Mouse (Mus musculus): ENCODE measurements around the gene Txndc11. TPM values are rescaled to one million over a fixed set of nuclear protein-coding genes. Genes with fewer than 3 reads are reported as not detected.

Txndc11 gene
- polyA plus RNA-seq, 1 experiment, result 9.7 TPM

DNA sequence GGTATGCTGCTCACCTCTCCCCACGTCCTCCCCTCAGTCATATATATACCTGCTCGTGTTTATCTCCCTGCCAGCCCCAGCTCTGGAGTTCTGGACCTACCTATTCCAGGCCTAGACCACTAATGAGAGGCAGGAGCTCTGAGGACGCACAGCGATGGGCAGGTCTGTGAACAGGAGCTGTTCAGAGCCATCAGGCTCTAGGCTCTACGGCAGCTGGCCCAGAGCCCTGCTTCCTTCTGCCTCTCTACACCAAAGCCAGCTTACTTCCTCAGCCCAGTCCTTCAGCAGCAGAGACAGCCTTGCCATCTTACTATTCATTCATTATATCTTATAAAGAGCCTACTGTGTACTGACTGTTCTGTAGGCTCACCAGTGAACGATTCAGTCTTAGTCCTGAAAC lies 69.7 kb downstream of the Txndc11 start:
- no peak overlapping the region for H3ac ChIP-seq (ENCODE audit: control insufficient read depth, insufficient read length)
- no peak overlapping the region for H3K4me3 ChIP-seq
- TF ChIP-seq POLR2A (IDR thresholded peaks at IDR 0.05; ENCODE audit: insufficient read length, low read depth), result no peak
- TF ChIP-seq E2F4 (IDR thresholded peaks at IDR 0.05; ENCODE audit: insufficient read depth), result no peak
- no peak for TF ChIP-seq POLR2AphosphoS2 (IDR thresholded peaks at IDR 0.05; ENCODE audit: insufficient read length, low read depth)
- TF ChIP-seq TCF12 (IDR thresholded peaks at IDR 0.05; ENCODE audit: insufficient read depth, poor library complexity, severe bottlenecking), result no peak
- TF ChIP-seq USF1 (IDR thresholded peaks at IDR 0.05; ENCODE audit: low read depth), result no peak
- no peak for TF ChIP-seq TCF3 (IDR thresholded peaks at IDR 0.05; ENCODE audit: insufficient read length, low read depth)
- TF ChIP-seq REST (IDR thresholded peaks at IDR 0.05; ENCODE audit: insufficient read depth, insufficient read length), result no peak
- no peak for TF ChIP-seq CEBPB (IDR thresholded peaks at IDR 0.05; ENCODE audit: insufficient read depth, poor library complexity, severe bottlenecking)
- TF ChIP-seq MYOG (IDR thresholded peaks at IDR 0.05; ENCODE audit: control insufficient read depth in 1 of 3, insufficient read depth in 1 of 3, insufficient read length in 2 of 3, low read depth in 2 of 3), result no peak
- no peak for TF ChIP-seq MYOD1 (IDR thresholded peaks at IDR 0.05; ENCODE audit: control insufficient read depth in 1 of 3, insufficient read length in 2 of 3, low read depth in 2 of 3)
- TF ChIP-seq SRF (IDR thresholded peaks at IDR 0.05; ENCODE audit: control insufficient read depth, insufficient read length, low read depth), result no peak
- TF ChIP-seq MAX (IDR thresholded peaks at IDR 0.05; ENCODE audit: low read depth), result no peak
- no peaks in the 10 kb centered on the region for H3K27me3 ChIP-seq (ENCODE audit: control insufficient read depth, insufficient read depth, insufficient read length)
- no peak overlapping the region for H3K4me2 ChIP-seq (ENCODE audit: low read depth)
- H3K79me2 ChIP-seq (ENCODE audit: control insufficient read depth, insufficient read depth), result peaks cover 32% of the 10 kb centered on the region
- H3K36me3 ChIP-seq (ENCODE audit: control insufficient read depth, insufficient read depth), result no peaks in the 10 kb centered on the region

DNA sequence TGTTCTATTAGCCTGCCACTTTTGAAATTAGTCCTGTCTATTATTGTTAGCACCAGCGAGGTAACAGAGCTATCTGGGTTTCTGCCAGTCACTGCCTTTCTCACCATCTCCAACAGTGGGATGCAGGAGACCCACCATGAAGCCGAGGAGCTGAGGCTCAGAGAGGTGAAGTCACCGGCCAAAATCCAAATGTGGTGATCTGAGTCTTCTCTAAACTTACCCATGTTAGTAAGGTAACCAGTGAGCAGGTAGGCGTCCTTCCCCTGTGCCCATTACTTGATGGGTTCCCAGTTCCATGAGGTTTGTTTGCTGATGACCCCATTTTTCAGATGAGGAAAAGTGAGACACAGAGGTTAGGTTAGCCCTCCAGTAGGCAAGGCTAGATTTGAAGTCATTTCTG lies 70.1 kb downstream of the Txndc11 start:
- peaks cover 28% of the 10 kb centered on the region for H3K79me2 ChIP-seq (ENCODE audit: control insufficient read depth, insufficient read depth)
- no peaks in the 10 kb centered on the region for H3K36me3 ChIP-seq (ENCODE audit: control insufficient read depth, insufficient read depth)
- no peak overlapping the region for H3K4me2 ChIP-seq (ENCODE audit: low read depth)
- H3K27me3 ChIP-seq (ENCODE audit: control insufficient read depth, insufficient read depth, insufficient read length), result no peaks in the 10 kb centered on the region
- H3K4me3 ChIP-seq, result no peak overlapping the region
- H3ac ChIP-seq (ENCODE audit: control insufficient read depth, insufficient read length), result no peak overlapping the region
- no peak for TF ChIP-seq E2F4 (IDR thresholded peaks at IDR 0.05; ENCODE audit: insufficient read depth)
- TF ChIP-seq POLR2AphosphoS2 (IDR thresholded peaks at IDR 0.05; ENCODE audit: insufficient read length, low read depth), result no peak
- no peak for TF ChIP-seq POLR2A (IDR thresholded peaks at IDR 0.05; ENCODE audit: insufficient read length, low read depth)
- no peak for TF ChIP-seq MYOG (IDR thresholded peaks at IDR 0.05; ENCODE audit: control insufficient read depth in 1 of 3, insufficient read depth in 1 of 3, insufficient read length in 2 of 3, low read depth in 2 of 3)
- TF ChIP-seq USF1 (IDR thresholded peaks at IDR 0.05; ENCODE audit: low read depth), result no peak
- no peak for TF ChIP-seq MYOD1 (IDR thresholded peaks at IDR 0.05; ENCODE audit: control insufficient read depth in 1 of 3, insufficient read length in 2 of 3, low read depth in 2 of 3)
- no peak for TF ChIP-seq REST (IDR thresholded peaks at IDR 0.05; ENCODE audit: insufficient read depth, insufficient read length)
- no peak for TF ChIP-seq MAX (IDR thresholded peaks at IDR 0.05; ENCODE audit: low read depth)
- no peak for TF ChIP-seq TCF12 (IDR thresholded peaks at IDR 0.05; ENCODE audit: insufficient read depth, poor library complexity, severe bottlenecking)
- TF ChIP-seq TCF3 (IDR thresholded peaks at IDR 0.05; ENCODE audit: insufficient read length, low read depth), result no peak
- no peak for TF ChIP-seq CEBPB (IDR thresholded peaks at IDR 0.05; ENCODE audit: insufficient read depth, poor library complexity, severe bottlenecking)
- no peak for TF ChIP-seq SRF (IDR thresholded peaks at IDR 0.05; ENCODE audit: control insufficient read depth, insufficient read length, low read depth)

DNA sequence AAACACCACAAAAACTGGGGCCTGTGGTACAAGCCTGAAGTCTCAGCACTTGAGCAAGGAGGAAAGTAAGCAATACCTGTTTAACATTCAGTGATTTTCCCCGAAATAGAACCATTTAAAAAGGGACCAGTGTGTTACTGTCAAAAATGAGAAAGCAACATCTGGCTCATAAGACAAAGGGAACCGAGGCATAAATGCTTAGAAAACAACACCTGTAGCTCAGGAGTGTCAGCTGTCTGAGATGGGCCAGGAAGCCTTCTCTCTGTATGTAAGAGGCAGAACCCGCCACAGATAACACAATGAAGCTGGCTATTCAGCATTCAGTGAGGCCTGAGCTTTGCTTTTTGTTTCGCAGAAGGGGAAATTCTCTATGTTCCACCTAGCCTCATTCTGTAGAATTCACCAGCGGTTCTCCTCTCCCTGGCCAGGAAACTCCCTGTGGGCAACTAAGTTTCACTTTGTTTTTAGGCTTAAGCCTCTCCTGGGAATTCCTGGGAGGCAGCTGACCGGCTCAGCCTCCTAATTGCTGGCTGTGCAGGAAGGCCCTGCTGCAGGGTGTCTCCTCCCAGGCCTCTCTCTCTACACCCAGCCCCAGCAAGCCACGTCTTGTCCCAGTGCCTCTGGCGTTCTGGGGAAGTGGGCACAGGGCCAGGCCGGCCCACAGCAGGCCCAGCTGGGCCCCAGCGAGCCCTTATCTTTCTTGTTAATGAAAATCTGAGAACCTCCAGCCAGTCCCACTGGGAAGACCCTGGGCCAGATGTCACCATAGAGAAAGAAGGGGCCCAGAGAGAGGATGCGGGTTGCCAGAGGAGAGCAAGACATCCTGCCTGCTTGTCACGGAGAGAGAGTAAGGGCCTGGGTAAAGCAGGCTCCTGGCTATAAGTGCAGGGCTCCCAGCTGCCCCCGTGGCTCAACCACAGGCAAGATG lies 71.4 kb downstream of the Txndc11 start:
- Histone ChIP-seq H3K4me3 (no peak overlapping the region), H3ac (ENCODE audit: control insufficient read depth, insufficient read length) (no peak overlapping the region), H3K27me3 (ENCODE audit: control insufficient read depth, insufficient read depth, insufficient read length) (no peaks in the 10 kb centered on the region), H3K79me2 (ENCODE audit: control insufficient read depth, insufficient read depth) (peaks cover 15% of the 10 kb centered on the region), H3K36me3 (ENCODE audit: control insufficient read depth, insufficient read depth) (no peaks in the 10 kb centered on the region), H3K4me2 (ENCODE audit: low read depth) (peak overlapping the region; percentile 85)
- TF ChIP-seq MYOG (IDR thresholded peaks at IDR 0.05; ENCODE audit: control insufficient read depth in 1 of 3, insufficient read depth in 1 of 3, insufficient read length in 2 of 3, low read depth in 2 of 3) (peak in 1 of 3 experiments; percentile 34), MAX (IDR thresholded peaks at IDR 0.05; ENCODE audit: low read depth) (no peak)

DNA sequence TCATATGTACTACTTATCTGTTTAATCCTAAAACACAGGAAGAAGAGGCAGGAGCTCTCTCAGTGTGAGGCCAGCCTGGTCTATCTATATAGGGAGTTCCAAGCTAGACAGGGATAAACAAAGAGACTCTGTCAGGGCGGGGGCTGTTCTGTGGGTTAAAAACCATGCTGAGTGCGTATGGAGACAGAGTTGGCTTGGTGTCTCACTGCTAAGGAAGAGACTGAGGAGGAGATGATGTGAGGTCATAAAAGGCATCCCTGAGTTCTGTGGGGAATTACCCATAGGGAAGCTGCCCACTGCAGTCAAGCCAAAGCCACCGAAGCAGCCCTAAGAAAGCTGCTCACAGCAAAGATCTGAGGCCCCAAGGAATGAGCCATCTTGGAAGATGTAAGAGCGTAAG lies 73.8 kb downstream of the Txndc11 start, which contains the start of gene Snn:
Gene Snn, plus strand, starts transcription at position 301 of the 400 bp plus-strand sequence.
- H3K36me3 ChIP-seq (ENCODE audit: control insufficient read depth, insufficient read depth), result no peaks in the 10 kb centered on the region
- no peak within 1 kb of the TSS for H3K4me3 ChIP-seq
- H3K4me2 ChIP-seq (ENCODE audit: low read depth), result no peak within 1 kb of the TSS
- no peak within 1 kb of the TSS for H3ac ChIP-seq (ENCODE audit: control insufficient read depth, insufficient read length)
- H3K27me3 ChIP-seq (ENCODE audit: control insufficient read depth, insufficient read depth, insufficient read length), result no peaks in the 10 kb centered on the region
- TF ChIP-seq USF1 (IDR thresholded peaks at IDR 0.05; ENCODE audit: low read depth), result no peak
- TF ChIP-seq MYOD1 (IDR thresholded peaks at IDR 0.05; ENCODE audit: control insufficient read depth in 1 of 3, insufficient read length in 2 of 3, low read depth in 2 of 3), result no peak
- no peak for TF ChIP-seq POLR2AphosphoS2 (IDR thresholded peaks at IDR 0.05; ENCODE audit: insufficient read length, low read depth)
- no peak for TF ChIP-seq MAX (IDR thresholded peaks at IDR 0.05; ENCODE audit: low read depth)
- no peak for TF ChIP-seq MYOG (IDR thresholded peaks at IDR 0.05; ENCODE audit: control insufficient read depth in 1 of 3, insufficient read depth in 1 of 3, insufficient read length in 2 of 3, low read depth in 2 of 3)
- TF ChIP-seq E2F4 (IDR thresholded peaks at IDR 0.05; ENCODE audit: insufficient read depth), result no peak
- no peak for TF ChIP-seq SRF (IDR thresholded peaks at IDR 0.05; ENCODE audit: control insufficient read depth, insufficient read length, low read depth)
- no peak for TF ChIP-seq TCF3 (IDR thresholded peaks at IDR 0.05; ENCODE audit: insufficient read length, low read depth)
- no peak for TF ChIP-seq CEBPB (IDR thresholded peaks at IDR 0.05; ENCODE audit: insufficient read depth, poor library complexity, severe bottlenecking)
- no peak for TF ChIP-seq TCF12 (IDR thresholded peaks at IDR 0.05; ENCODE audit: insufficient read depth, poor library complexity, severe bottlenecking)
- no peaks in the 10 kb centered on the region for H3K79me2 ChIP-seq (ENCODE audit: control insufficient read depth, insufficient read depth)
